Mouse (Mus musculus): ENCODE results near the gene 1700016D06Rik. TPM values are rescaled to one million over a fixed set of nuclear protein-coding genes. Genes with fewer than 3 reads are reported as not detected.
A peak's percentile ranks its signal among the peaks of the same experiment; 100 is the strongest.

1700016D06Rik gene
- total RNA-seq, 2 experiments from 2014 or later, result not detected

DNA sequence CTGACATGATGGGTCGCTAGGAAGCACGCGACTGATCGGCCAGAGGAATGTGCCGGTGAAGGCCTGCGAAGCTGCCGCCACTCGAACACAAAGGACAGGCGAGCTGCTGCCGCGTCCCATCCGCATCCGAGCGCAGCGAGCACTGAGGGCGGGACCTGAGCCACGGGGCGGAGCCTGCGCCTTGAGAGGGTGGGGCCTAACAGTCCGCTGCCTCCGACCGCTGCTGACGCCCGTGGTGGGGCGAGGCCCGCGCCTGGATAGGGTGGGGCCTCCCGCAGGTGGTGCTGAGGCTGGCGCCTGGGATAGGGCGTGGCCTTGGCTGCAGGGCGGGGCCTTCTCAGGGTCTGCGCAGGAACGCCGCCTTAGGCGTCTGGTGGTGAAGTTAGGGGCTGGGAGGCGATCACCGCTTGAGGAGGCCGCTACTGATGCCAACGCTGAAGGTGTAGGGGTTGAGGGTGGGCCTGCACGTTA lies 65.2 kb downstream of the 1700016D06Rik start, which contains the start of gene Ankrd10:
TSS of gene Ankrd10 (minus strand) at position 147 of the 471 bp plus-strand sequence.
- peak; percentile 80 for ATAC-seq (replicated peaks; ENCODE audit: poor library complexity)

DNA sequence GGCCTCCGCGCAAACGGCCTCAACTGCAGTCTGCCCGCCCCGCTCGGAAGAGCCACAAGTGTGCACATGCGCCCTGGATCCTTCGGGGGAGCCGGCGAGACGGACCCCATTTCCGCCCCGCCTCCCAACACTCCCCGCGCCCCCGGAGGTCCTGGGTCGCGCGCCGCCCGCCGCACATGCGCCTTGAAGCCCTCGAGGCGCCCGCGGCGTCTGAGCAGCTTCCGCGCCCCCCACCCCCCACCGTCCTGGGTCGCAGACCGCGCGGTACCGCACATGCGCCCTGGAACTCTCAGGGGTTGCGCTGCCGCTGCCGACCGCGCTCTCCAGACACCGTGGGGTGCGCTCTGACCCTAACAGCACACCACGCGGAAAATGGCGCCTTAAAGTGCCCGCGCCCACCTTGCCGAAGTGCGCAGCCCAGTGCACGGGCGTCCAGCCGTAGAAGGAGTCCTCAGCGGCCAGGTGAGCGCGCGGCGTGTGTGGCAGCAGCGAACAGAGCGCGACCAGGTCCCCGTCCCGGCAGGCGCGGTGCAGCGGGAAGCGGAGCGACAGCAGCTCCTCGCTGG lies 65.8 kb downstream of the 1700016D06Rik start:
- ATAC-seq (replicated peaks; ENCODE audit: poor library complexity), result peak; percentile 52

DNA sequence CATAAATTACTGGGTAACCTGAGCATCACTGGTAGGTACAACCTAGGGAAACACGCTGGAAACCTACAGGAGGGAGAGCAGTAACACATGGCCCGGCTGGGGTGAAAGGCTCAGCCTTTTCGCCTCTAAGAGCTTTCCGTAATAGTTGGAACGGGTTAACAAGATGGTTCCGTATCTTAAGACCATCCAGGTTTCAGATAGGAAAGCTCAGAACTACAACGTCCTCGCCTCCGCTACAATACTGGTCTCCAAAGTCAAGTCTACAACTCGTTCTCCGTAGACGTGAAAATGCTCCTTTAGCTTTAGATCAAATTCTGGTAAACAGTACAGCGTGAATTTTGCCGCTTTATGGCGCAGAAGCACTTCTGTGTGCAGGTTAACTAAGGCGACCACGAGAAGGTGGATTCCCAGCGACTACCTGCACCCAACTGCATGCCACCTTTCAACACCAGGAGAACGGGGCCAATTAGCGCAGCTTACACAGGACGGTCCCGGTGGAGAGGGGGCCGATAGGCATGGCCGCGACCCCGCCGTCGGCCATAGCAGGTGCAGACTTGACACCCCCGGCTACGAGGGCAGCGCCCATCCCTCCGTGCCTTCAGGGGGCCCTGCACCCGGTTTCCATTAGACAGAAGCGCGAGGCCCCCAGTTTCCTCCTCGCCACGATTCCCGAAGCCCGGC lies 66.4 kb downstream of the 1700016D06Rik start:
- ATAC-seq (replicated peaks; ENCODE audit: poor library complexity), result 0 out of 2 replicates have a peak, but pooled peaks have one; percentile 1

DNA sequence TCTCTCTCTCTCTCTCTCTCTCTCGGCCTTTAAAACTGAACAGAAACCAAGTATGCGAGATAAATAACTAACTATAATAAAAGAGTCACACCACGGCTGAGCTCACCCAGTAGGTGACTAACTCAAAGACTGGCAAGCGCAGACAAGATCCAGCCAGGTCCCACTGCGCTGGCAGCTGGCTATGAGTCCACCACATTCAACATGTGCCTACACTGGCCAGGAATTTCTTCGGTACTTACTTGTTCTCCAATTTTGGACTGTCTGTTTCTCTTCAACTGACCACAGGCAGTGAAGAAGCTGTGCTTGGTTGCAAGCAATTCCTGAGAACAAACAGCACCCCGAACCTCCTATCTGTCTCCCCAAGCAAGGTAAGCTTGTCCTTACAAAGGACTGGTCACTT lies 67.4 kb downstream of the 1700016D06Rik start:
- ATAC-seq (replicated peaks; ENCODE audit: poor library complexity), result no peak

DNA sequence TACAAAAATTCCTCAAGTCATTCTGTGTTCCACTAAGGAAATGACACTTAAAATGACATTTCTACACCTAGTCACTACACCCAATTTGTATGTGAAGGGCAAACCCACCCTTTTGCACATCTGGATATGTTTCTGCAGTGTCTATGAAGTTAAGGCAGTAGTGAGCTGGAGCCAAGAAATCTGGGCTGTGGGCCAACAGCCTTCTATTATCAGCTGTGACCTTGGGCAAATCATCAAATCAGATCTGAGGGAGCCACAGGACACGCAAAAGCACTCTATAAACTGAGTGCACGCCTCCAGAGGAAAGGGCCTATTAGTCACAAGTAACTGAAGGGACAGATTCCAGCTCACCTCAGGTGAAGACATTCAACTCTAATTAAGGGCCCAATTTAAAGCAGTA lies 68.5 kb downstream of the 1700016D06Rik start:
- ATAC-seq (replicated peaks; ENCODE audit: poor library complexity), result no peak

DNA sequence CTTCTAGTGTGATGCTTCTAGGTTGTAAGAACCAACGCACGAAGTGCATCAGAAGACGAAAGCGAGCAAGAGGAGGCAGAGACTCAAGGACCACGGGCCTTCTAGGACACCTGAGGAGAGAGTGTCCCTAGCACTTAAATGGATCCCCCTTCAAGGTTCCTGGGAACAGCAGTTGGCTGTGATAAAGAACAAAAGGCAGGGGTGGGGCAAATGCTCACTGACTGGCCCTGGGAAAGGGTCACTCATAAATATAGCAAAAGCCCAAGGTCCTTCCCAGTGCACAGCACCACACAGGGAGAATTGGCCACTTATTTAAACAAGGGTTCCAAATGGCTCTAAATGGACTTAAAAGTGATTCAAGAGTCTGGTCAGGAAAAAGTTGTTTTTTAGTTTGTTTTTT lies 71.7 kb downstream of the 1700016D06Rik start:
- no peak for ATAC-seq (replicated peaks; ENCODE audit: poor library complexity)

DNA sequence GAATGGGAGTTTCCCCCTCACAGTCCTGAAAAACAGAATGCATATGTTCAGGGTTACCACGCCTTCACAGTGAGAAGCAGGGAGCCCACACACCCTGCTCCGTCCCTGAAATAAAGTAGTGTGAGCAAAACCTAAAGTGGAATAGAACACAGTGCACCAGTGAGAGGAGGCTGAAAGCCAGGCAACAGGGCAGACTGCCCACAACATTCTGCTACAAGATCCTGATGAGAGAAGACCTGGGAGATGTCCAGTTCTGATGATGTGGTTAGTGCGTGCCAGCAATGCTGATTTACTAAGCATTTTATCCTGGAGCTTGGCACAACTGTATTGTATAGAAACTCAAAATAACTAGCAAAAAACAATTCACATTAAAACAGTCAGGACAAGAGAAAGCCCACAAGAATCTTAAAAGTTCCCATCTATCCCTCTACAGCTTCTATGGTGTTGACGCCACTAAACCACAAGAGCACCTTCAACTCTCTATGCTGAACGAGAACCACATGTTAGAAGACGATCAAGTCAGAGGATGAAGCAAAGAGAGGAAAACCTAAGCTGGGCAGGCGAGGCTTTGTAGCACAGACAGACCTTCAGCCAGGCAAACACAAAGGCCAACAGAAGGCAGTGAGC lies 72.2 kb downstream of the 1700016D06Rik start:
- ATAC-seq (replicated peaks; ENCODE audit: poor library complexity), result no peak

DNA sequence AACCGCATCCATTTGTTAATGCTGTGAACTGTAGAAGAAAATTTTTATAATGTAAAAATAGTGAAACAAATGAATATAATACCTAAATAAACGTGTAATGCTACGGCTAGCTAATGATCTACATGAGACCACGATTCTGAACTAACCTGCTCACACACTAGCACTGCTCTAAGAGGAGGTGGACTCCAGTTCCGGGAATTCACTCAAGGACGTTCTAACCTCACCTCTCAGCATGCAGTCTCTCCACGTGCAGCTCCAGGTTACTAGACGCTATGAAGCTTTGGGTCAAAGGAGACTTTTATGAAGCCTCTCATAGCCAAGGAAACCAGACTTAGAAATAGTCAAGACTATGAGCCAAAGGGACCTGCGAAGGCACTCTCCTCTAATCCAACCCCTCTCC lies 73.1 kb downstream of the 1700016D06Rik start:
- no peak for ATAC-seq (replicated peaks; ENCODE audit: poor library complexity)

DNA sequence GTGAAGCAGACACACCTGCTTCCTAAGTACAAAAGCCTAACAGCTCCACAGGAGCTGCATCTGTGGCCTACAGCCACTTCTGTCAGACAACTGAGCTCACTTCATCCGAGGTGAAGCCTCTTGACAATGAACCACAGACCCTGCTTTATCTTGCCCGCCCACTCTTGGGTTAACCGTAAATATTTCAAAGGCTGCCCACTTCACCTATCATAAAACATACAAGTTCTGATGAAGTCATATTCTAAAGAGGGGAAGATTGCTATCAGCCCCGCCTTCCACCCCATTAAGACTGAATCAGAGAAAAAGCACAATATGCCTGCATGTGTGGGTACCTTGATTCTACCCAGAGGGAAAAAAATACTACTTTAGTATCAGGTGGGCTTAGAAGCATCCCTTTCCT lies 75.8 kb downstream of the 1700016D06Rik start:
- peak; percentile 34 for ATAC-seq (replicated peaks; ENCODE audit: poor library complexity)

DNA sequence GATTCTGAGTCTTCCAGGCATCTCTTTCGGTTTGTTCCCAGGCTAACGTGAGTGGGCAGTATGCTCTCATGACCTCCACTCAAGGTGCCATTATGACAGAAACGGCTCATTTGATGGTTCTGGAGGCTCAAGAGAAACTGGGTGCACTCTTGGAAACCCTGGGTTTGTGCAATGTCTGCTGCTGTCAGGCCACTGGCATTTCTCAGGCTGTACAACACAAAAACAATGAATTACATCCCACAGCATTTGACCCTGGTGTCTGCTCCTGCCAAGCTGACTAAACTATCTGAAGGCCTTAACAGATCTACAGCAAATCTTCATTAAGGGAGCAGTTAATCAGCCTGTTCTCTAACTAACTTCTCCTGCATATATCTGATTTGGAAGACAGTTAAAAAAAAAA lies 81.8 kb downstream of the 1700016D06Rik start:
- ATAC-seq (replicated peaks; ENCODE audit: poor library complexity), result no peak

DNA sequence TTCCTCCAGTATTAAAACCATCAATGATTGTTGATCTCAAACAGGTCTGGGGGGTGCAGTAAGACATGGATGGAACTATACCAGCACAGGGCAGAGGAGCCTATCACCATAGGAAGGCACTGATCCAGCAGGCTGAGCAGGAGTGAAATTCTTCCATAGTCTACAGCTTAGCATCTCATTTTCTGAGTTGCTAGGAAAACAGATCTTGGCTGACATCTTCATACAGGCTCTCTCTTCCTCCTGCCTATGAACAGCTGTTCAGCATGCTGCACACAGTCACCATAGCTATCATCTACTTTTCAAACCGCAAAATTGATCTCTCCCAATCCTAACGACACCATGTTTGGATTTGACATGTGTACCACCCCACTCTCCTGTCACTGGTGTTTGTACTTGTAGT lies 82.8 kb downstream of the 1700016D06Rik start:
- no peak for ATAC-seq (replicated peaks; ENCODE audit: poor library complexity)

DNA sequence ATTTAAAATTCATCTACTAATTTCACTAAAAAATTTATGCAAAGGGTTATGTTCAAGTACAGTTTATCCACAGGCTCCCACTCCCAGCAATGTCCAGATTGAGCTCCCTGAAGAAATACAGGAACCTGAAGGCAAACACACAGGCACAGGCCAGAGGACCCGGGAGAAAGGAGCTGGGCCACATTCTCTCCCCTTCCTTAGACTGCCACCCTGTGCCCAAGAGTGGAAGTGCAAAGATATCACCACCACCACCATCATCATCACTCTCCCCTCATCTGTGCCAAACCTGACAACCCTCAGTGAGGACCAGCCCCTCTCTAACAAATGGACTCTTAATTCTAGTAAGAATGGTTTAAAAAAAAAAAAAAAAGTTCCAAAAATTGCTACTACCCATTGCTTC lies 84.6 kb downstream of the 1700016D06Rik start:
- peak; percentile 95 for ATAC-seq (replicated peaks; ENCODE audit: poor library complexity)

DNA sequence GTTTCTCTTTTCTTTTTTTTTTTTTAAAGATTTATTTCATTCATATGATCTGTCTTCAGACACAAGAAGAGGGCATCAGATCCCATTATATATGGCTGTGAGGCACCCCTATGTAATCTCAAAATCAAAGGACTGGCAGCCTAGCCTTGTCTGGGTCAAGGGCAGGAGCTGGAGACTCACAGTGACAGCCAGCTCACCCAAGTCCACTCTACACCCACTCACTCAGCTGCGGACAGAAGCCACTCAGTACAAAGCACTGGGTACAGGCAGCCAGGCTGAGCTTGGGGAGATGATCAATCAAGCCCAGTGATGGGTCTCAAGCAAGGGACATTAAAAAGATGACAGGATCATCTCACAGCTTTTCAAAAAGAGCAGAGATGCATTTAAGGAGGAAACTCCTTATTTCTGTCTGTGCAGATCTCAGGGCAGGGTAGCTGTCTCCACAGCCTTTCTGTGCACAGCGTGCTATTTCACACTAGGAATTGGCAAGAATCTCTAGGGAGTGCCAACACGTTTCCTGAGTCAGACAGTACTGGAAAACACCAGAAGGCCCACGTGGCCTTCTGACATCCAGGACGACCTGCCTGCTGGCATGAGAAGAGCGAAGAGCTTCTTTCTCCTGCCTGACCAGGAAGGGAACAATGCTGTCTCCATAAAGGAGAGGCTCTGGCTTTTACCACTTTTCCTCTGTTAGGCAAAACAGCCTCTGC lies 86.6 kb downstream of the 1700016D06Rik start:
- no peak for ATAC-seq (replicated peaks; ENCODE audit: poor library complexity)

DNA sequence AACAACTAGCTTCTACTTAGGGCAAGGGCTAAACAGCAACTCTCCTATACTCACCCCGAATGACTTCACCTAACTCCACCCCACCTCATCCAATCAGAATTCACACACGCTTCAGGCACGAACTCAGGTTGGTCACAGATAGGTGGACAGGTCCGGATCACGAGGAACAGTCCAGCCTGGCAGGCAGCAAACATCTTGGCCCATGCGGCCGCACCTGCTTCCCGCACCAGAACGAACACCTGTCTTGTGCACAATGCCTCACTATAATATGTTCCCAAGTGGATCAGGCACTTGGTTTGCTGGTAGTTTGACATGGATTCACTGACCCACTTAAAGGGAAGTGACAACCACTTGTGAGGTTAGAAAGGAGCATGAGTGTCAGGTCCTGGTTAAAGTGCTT lies 92.0 kb downstream of the 1700016D06Rik start:
- no peak for ATAC-seq (replicated peaks; ENCODE audit: poor library complexity)

Other genes with a start within 250 kb of the 1700016D06Rik start
- 1.3 and 2.2 TPM in 2 replicates for gene Rab20, start 222.4 kb downstream of the 1700016D06Rik start, total RNA-seq (2015)
- 3.7 and 5.2 TPM in 2 replicates for gene Rab20, start 222.4 kb downstream of the 1700016D06Rik start, total RNA-seq (2017)
- gene Naxd, start 203.6 kb downstream of the 1700016D06Rik start, total RNA-seq (2015), result 59.8 and 65.7 TPM in 2 replicates
- gene Naxd, start 203.6 kb downstream of the 1700016D06Rik start, total RNA-seq (2017), result 70.6 and 72.5 TPM in 2 replicates
- 27.6 and 32.8 TPM in 2 replicates for gene Cars2, start 150.3 kb downstream of the 1700016D06Rik start, total RNA-seq (2015)
- gene Cars2, start 150.3 kb downstream of the 1700016D06Rik start, total RNA-seq (2017), result 39.6 and 41.2 TPM in 2 replicates
- gene Ing1, start 145.5 kb downstream of the 1700016D06Rik start, total RNA-seq (2015), result 30.3 and 31.5 TPM in 2 replicates
- gene Ing1, start 145.5 kb downstream of the 1700016D06Rik start, total RNA-seq (2017), result 41.7 and 52.5 TPM in 2 replicates
- 87.0 and 98.7 TPM in 2 replicates for gene Ankrd10, start 65.3 kb downstream of the 1700016D06Rik start, total RNA-seq (2015)
- gene Ankrd10, start 65.3 kb downstream of the 1700016D06Rik start, total RNA-seq (2017), result 63.9 and 67.6 TPM in 2 replicates
- gene Arhgef7, start 26.7 kb upstream of the 1700016D06Rik start, total RNA-seq (2015), result 26.4 and 32.3 TPM in 2 replicates
- gene Arhgef7, start 26.7 kb upstream of the 1700016D06Rik start, total RNA-seq (2017), result 20.4 and 36.0 TPM in 2 replicates
- not detected in 2 replicates for gene Tex29, start 139.4 kb upstream of the 1700016D06Rik start, total RNA-seq (2015)
- not detected in 2 replicates for gene Tex29, start 139.4 kb upstream of the 1700016D06Rik start, total RNA-seq (2017)